Mouse (Mus musculus): ENCODE results near the gene Adprh.

Gene Adprh

DNA sequence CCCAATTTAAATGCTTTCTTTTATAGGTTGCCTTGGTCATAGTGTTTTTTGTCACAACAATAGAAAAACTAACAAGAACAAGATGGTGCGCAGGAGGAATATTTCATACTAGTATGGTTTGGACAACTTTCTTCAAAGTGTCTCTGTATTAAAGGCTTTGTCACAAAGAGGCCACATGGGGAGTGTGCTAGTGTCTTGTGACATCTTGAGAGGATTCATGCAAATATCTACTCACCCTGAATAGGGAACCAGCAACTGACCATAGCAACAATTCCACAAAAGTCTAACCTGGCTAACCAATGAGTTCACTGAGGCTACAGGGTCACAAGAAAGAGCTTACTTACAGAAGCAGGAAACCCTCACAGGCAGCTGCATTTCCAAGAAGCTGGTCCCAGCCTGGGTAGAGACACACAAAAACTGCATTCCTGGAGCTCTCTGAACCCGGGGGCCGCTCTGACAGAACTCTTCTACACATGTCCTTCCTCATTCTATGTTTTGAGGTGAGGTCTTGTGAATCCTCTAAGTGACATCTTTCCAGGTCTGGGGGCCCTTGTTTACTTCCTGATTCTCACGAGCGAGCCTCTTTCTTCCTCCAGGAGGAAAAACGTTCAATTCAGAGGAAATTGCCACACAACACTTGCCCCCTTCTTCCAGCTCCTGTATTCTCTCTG is 57.3 kb downstream of the Adprh start:
- no peak for DNase-seq (ENCODE audit: low spot score)

DNA sequence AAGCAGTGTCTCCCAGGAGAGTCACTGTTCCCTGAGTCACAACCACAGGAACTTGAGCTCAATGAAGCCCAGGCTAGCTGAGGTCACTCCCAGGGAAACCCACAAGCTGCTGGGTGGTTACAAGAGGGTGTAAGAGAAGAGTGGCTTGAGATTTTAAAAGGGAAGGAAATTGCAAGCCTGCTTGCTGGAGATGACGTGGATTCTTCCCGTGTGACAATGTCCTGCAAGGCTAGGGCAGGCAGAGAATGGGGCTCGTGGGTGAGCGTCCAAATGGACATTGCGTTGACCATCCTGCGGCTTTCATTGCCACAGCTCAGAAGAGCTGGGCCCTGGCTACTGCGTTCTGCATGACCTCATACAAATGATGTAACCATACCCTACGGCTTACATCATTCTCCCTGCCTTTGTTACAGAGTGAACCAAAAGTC is 58.3 kb downstream of the Adprh start:
- DNase-seq (ENCODE audit: low spot score) = no peak
